Comparison of ENCODE assay signal across 8 mouse cellular contexts in genomic region chr4:117288927-117289801, GRCm38 (mm10). TPM values are rescaled to one million over a fixed set of nuclear protein-coding genes. Genes with fewer than 3 reads are reported as not detected.
DNase-seq lines count a peak whose midpoint lies in the region; ATAC-seq and TF ChIP-seq lines count a peak whose summit lies in the region.

No protein-coding gene starts in this region.

- peak overlapping the region; percentile 82 for H3K9ac ChIP-seq in forebrain, embryonic 16.5 days (replicated peaks; ENCODE audit: low read depth, low read length)

- TF ChIP-seq POLR2A in cerebellum, adult 2 months (IDR thresholded peaks at IDR 0.05; ENCODE audit: borderline replicate concordance, insufficient read depth, low read length): peak; percentile 34; the same call in 1 of the 2 replicates

- peak; percentile 89 for DNase-seq in Muller cell, postnatal 12 days (ENCODE audit: inconsistent ontology term)
- DNase-seq in cerebellum, adult 2 months: peak; percentile 78 to 85
- peak; percentile 79 for DNase-seq in heart, postnatal 4 days
- DNase-seq in layer of hippocampus, postnatal 10 days (ENCODE audit: low spot score in 2 of 2): peak; percentile 70 to 82
- peak; percentile 72 for DNase-seq in lung, postnatal 25 days (ENCODE audit: low spot score)
- peak; percentile 81 for DNase-seq in ovary, postnatal 36 days (ENCODE audit: low spot score)
- peak; percentile 80 for DNase-seq in thymus, postnatal 25 days

- WGBS in cerebellum, adult 2 months: under 1% methylated on average over 75 of the region's 80 CpGs
- WGBS in forebrain, embryonic 16.5 days: under 1% methylated on average over 79 of the region's 80 CpGs

- H3K4me2 ChIP-seq in forebrain, embryonic 16.5 days (ENCODE audit: low read length): peak overlapping the region; percentile 85

- no peaks in the 10 kb centered on the region for H3K27me3 ChIP-seq in cerebellum, adult 2 months (ENCODE audit: control insufficient read depth, insufficient read depth, low read length)
- H3K27me3 ChIP-seq in forebrain, embryonic 16.5 days (replicated peaks; ENCODE audit: control insufficient read depth, insufficient read depth, low read length): no peaks in the 10 kb centered on the region

- no peak for TF ChIP-seq CTCF in cerebellum, adult 2 months (IDR thresholded peaks at IDR 0.05; ENCODE audit: borderline replicate concordance, insufficient read depth, low read depth, low read length)

- H3K36me3 ChIP-seq in forebrain, embryonic 16.5 days (ENCODE audit: control insufficient read depth, insufficient read depth): peaks cover 10% of the 10 kb centered on the region; the same call in 1 of the 2 replicates

- peak; percentile 86 for ATAC-seq in forebrain, embryonic 16.5 days

- peaks cover 2% of the 10 kb centered on the region; the same call in 1 of the 2 replicates for H3K4me1 ChIP-seq in cerebellum, adult 2 months (ENCODE audit: control insufficient read depth, insufficient read depth, low read length)
- H3K4me1 ChIP-seq in forebrain, embryonic 16.5 days (replicated peaks; ENCODE audit: control insufficient read depth, insufficient read depth, low read length): peaks cover 21% of the 10 kb centered on the region

- peak overlapping the region; percentile 88 for H3K27ac ChIP-seq in cerebellum, adult 2 months (ENCODE audit: insufficient read depth, low read length)
- peak overlapping the region; percentile 84 for H3K27ac ChIP-seq in forebrain, embryonic 16.5 days (ENCODE audit: low read length)

- H3K9me3 ChIP-seq in forebrain, embryonic 16.5 days (ENCODE audit: control insufficient read depth, low read length): no peaks in the 10 kb centered on the region

- H3K4me3 ChIP-seq in cerebellum, adult 2 months (replicated peaks; ENCODE audit: insufficient read depth, low read depth, low read length): peak overlapping the region; percentile 60
- H3K4me3 ChIP-seq in forebrain, embryonic 16.5 days (replicated peaks; ENCODE audit: low read length): peak overlapping the region; percentile 71

RNA-seq across cellular contexts. Expression of gene Armh1, which starts 37.2 kb away (rescaled TPM):
- 0.52 and 0.67 TPM in 2 replicates for polyA plus RNA-seq in cerebellum, adult 2 months (2012; rRNA removed)
- polyA plus RNA-seq in forebrain, embryonic 16.5 days (2015; fragmentation: Nextera tagmentation; extraction: Ambion mirVana): 0.65 and 0.68 TPM in 2 replicates
- under 1 TPM; 0.38 to 0.43 TPM for total RNA-seq in heart, postnatal 4 days (2021)
- total RNA-seq in layer of hippocampus, postnatal 10 days (2021): 1 to 10 TPM; 2.3 to 3.7 TPM

RNA-seq across cellular contexts. Expression of gene Tmem53, which starts 37.4 kb away (rescaled TPM):
- polyA plus RNA-seq in cerebellum, adult 2 months (2012; rRNA removed): 7.0 and 7.6 TPM in 2 replicates
- polyA plus RNA-seq in forebrain, embryonic 16.5 days (2015; fragmentation: Nextera tagmentation; extraction: Ambion mirVana): 5.3 and 6.2 TPM in 2 replicates
- total RNA-seq in heart, postnatal 4 days (2021): 10 to 100 TPM; 25.5 to 27.1 TPM
- total RNA-seq in layer of hippocampus, postnatal 10 days (2021): 1 to 10 TPM; 5.0 to 6.2 TPM

Comparison
In these comparisons a context has a peak if more than half of its experiments do, and no peak if none do; other contexts are left out.
1. Peak in every context shown above with its lines: DNase-seq, ATAC-seq, H3K4me3 ChIP-seq and H3K27ac ChIP-seq.